Mouse (Mus musculus): ENCODE results near the gene Tnrc6b.

- no peak for TF ChIP-seq GATA1 (IDR thresholded peaks at IDR 0.05; ENCODE audit: low read length)
- no peak for TF ChIP-seq TAL1 (IDR thresholded peaks at IDR 0.05; ENCODE audit: low read length)
Observed at GRCm38 (mm10) chr15:80787746-80788145, 76.6 kb downstream of the Tnrc6b start.

All from erythroblast, embryonic 14.5 days (primary cell).